Mouse (Mus musculus): Measurements from ENCODE around the gene Olfr127. TPM values are rescaled to one million over a fixed set of nuclear protein-coding genes. Genes with fewer than 3 reads are reported as not detected.
"Not testable (repeated sequence)": the region's sequence is repeated elsewhere in the genome, so short reads cannot be mapped to it uniquely, and the experiment has no call there.

Gene Olfr127
- not detected in 2 replicates for polyA plus RNA-seq (2012; rRNA removed)
- not detected in 2 replicates for polyA plus RNA-seq (2014; fragmentation: Nextera tagmentation; extraction: Ambion mirVana)

DNA sequence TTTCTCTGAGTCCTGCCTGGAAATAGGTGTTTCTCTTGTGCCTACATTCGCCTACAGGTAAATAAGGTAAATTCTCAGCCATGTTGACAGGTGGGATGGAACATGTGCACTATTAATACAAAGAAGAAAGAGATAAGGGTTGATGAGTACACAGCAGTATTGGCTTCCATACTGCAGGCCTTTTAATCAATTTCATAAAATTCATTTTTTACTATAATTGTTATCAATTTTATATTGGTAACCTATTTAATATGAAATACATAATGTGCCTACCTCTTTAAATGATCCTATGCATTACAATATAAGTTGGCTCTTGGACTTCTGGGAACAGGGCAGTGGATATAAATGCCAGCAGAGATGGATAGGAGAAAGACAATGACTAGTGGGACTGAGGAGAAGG lies at the start of gene Olfr127:
TSS of gene Olfr127 (plus strand) at position 301 of the 400 bp plus-strand sequence.
- DNase-seq (ENCODE audit: low read depth in 3 of 3, low spot score in 3 of 3): no peak
- Histone ChIP-seq H3K4me2 (ENCODE audit: low read depth) (no peak within 1 kb of the TSS), H3K27me3 (ENCODE audit: control insufficient read depth, insufficient read depth, low read length) (no peaks in the 10 kb centered on the region), H3K9ac (replicated peaks) (no peak within 1 kb of the TSS), H3K4me3 (ENCODE audit: insufficient read depth in 1 of 2, low read depth in 2 of 2, low read length in 2 of 2) (no peak within 1 kb of the TSS), H3K4me1 (replicated peaks; ENCODE audit: control insufficient read depth in 2 of 2, insufficient read depth in 2 of 2, low read length in 1 of 2) (no peaks in the 10 kb centered on the region), H3K36me3 (replicated peaks; ENCODE audit: control insufficient read depth, insufficient read depth, low read depth) (no peaks in the 10 kb centered on the region), H3K9me3 (ENCODE audit: control insufficient read depth, low read length) (no peaks in the 10 kb centered on the region), H3K27ac (no peak within 1 kb of the TSS)
- TF ChIP-seq CTCF (IDR thresholded peaks at IDR 0.05; ENCODE audit: low read depth): no peak
- no peak for TF ChIP-seq EP300 (IDR thresholded peaks at IDR 0.05; ENCODE audit: low read depth)
- 34% methylated on average over 1 of the region's 1 CpGs for WGBS (ENCODE audit: insufficient replicate concordance)
- ATAC-seq (ENCODE audit: insufficient read depth): no peak

DNA sequence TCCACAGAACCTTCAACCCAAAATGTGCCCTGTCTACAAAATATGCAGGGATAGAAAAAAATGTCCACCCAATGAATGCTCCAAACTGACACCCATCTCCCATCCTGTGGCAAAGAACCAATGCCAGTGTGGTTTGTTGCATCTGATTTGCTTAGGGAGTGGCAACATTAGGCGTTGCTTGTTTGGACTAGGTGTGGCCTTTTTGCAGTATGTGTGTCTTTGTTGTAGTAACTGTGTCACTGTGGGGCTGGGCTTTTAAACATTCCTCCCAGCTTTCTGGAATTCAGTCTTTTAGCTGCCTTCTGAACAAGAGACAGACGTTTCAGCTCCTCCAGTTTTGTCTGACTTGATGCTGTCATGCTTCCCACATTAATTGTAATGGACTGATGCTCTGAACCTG lies 36.3 kb upstream of the Olfr127 start:
- no peaks in the 10 kb centered on the region for H3K4me1 ChIP-seq (replicated peaks; ENCODE audit: control insufficient read depth in 2 of 2, insufficient read depth in 2 of 2, low read length in 1 of 2)
- H3K4me3 ChIP-seq (ENCODE audit: insufficient read depth in 1 of 2, low read depth in 2 of 2, low read length in 2 of 2): no peak overlapping the region
- no peaks in the 10 kb centered on the region for H3K9me3 ChIP-seq (ENCODE audit: control insufficient read depth, low read length)
- ATAC-seq (ENCODE audit: insufficient read depth) (no peak), DNase-seq (ENCODE audit: low read depth in 3 of 3, low spot score in 3 of 3) (no peak)
- TF ChIP-seq CTCF (IDR thresholded peaks at IDR 0.05; ENCODE audit: low read depth) (no peak), EP300 (IDR thresholded peaks at IDR 0.05; ENCODE audit: low read depth) (no peak)
- H3K27me3 ChIP-seq (ENCODE audit: control insufficient read depth, insufficient read depth, low read length): no peaks in the 10 kb centered on the region
- no peak overlapping the region for H3K27ac ChIP-seq
- H3K9ac ChIP-seq (replicated peaks): no peak overlapping the region
- H3K36me3 ChIP-seq (replicated peaks; ENCODE audit: control insufficient read depth, insufficient read depth, low read depth): no peaks in the 10 kb centered on the region
- WGBS (ENCODE audit: insufficient replicate concordance): 27% methylated on average over 2 of the region's 2 CpGs
- H3K4me2 ChIP-seq (ENCODE audit: low read depth): no peak overlapping the region

DNA sequence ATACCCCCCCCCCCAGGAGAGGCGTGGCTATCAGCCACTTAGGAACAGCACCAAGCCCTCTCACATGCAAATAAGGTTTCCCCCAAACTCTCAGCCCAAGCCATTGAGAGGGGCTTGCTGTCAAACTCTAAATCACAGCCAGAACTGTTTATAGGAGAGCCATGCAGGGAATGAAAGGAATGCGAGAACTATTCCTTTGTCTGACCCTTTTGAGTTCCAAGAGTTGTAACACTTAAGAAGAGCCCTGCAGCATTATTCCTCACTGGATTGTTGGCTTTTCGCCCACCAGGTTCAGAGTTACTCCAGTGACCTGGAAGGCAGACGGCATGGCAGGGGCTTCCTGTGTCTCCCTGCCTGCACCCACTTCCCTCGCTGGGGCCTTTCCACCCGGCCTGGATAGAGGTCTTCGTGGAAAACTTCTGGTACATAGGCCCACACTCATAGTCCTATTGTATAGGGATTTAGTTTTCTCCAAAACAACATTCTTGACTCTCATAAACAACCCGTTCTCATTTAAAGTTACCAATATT lies 30.5 kb upstream of the Olfr127 start:
- H3K4me2 ChIP-seq (ENCODE audit: low read depth): no peak overlapping the region
- no peaks in the 10 kb centered on the region for H3K9me3 ChIP-seq (ENCODE audit: control insufficient read depth, low read length)
- no peaks in the 10 kb centered on the region for H3K4me1 ChIP-seq (replicated peaks; ENCODE audit: control insufficient read depth in 2 of 2, insufficient read depth in 2 of 2, low read length in 1 of 2)
- H3K27me3 ChIP-seq (ENCODE audit: control insufficient read depth, insufficient read depth, low read length): no peaks in the 10 kb centered on the region
- WGBS (ENCODE audit: insufficient replicate concordance): 22% methylated on average over 8 of the region's 8 CpGs
- H3K9ac ChIP-seq (replicated peaks): no peak overlapping the region
- DNase-seq (ENCODE audit: low read depth in 3 of 3, low spot score in 3 of 3) (no peak), ATAC-seq (ENCODE audit: insufficient read depth) (no peak)
- no peak for TF ChIP-seq CTCF (IDR thresholded peaks at IDR 0.05; ENCODE audit: low read depth)
- no peak for TF ChIP-seq EP300 (IDR thresholded peaks at IDR 0.05; ENCODE audit: low read depth)
- no peak overlapping the region for H3K4me3 ChIP-seq (ENCODE audit: insufficient read depth in 1 of 2, low read depth in 2 of 2, low read length in 2 of 2)
- no peak overlapping the region for H3K27ac ChIP-seq
- H3K36me3 ChIP-seq (replicated peaks; ENCODE audit: control insufficient read depth, insufficient read depth, low read depth): no peaks in the 10 kb centered on the region

DNA sequence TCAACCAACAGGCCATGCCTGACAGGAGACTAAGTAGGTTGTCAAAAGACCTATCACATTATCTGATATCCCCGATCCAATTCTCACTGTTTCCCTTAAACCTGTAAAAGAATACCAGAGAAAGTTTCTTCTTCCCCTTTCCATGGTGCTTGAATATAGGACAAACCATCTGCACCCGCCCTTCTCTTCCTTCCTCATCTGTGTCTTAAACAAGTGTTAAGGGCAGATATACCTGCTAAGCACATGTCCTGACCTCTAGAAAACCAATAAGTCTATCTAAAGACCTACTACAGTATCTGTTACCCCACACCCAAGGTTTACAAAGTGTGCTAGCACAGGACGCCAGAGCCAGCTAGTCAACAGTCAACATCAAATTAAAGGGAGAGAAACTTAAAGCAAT lies 26.4 kb upstream of the Olfr127 start:
- H3K9ac ChIP-seq (replicated peaks): no peak overlapping the region
- no peaks in the 10 kb centered on the region for H3K4me1 ChIP-seq (replicated peaks; ENCODE audit: control insufficient read depth in 2 of 2, insufficient read depth in 2 of 2, low read length in 1 of 2)
- H3K4me3 ChIP-seq (ENCODE audit: insufficient read depth in 1 of 2, low read depth in 2 of 2, low read length in 2 of 2): no peak overlapping the region
- no peaks in the 10 kb centered on the region for H3K36me3 ChIP-seq (replicated peaks; ENCODE audit: control insufficient read depth, insufficient read depth, low read depth)
- 32% methylated on average over 3 of the region's 3 CpGs for WGBS (ENCODE audit: insufficient replicate concordance)
- DNase-seq (ENCODE audit: low read depth in 3 of 3, low spot score in 3 of 3): no peak
- no peak for ATAC-seq (ENCODE audit: insufficient read depth)
- TF ChIP-seq CTCF (IDR thresholded peaks at IDR 0.05; ENCODE audit: low read depth): no peak
- TF ChIP-seq EP300 (IDR thresholded peaks at IDR 0.05; ENCODE audit: low read depth): no peak
- H3K27ac ChIP-seq: no peak overlapping the region
- no peaks in the 10 kb centered on the region for H3K9me3 ChIP-seq (ENCODE audit: control insufficient read depth, low read length)
- H3K27me3 ChIP-seq (ENCODE audit: control insufficient read depth, insufficient read depth, low read length): no peaks in the 10 kb centered on the region
- H3K4me2 ChIP-seq (ENCODE audit: low read depth): no peak overlapping the region

DNA sequence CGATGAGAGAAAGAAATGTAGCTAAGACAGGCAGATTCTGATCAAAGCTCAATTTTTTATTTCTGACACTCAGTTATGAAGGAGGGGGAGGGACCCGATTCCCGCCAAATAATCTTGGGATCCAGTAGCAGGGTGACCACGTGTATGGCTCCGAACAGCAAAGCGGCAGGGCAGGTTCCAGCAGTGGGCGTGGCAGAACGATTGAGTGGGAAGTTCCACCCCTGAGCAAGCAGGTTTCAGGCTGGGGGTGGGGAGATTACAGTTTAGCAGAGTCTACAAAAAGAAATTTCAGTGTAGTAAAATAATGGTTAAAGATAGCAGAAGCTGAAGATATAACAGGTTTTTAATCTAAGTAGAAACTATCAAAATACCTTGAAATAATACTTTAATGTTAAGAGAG lies 6.6 kb downstream of the Olfr127 start:
- H3K27me3 ChIP-seq (ENCODE audit: control insufficient read depth, insufficient read depth, low read length); H3K9me3 ChIP-seq (ENCODE audit: control insufficient read depth, low read length); H3K4me3 ChIP-seq (ENCODE audit: insufficient read depth in 1 of 2, low read depth in 2 of 2, low read length in 2 of 2); H3K36me3 ChIP-seq (replicated peaks; ENCODE audit: control insufficient read depth, insufficient read depth, low read depth); H3K9ac ChIP-seq (replicated peaks); H3K27ac ChIP-seq; DNase-seq (ENCODE audit: low read depth in 3 of 3, low spot score in 3 of 3); ATAC-seq (ENCODE audit: insufficient read depth); H3K4me2 ChIP-seq (ENCODE audit: low read depth); H3K4me1 ChIP-seq (replicated peaks; ENCODE audit: control insufficient read depth in 2 of 2, insufficient read depth in 2 of 2, low read length in 1 of 2): not testable (repeated sequence)
- WGBS (ENCODE audit: insufficient replicate concordance): 46% methylated on average over 8 of the region's 8 CpGs
